Mouse (Mus musculus): ENCODE data around the gene Abcc6.

DNA sequence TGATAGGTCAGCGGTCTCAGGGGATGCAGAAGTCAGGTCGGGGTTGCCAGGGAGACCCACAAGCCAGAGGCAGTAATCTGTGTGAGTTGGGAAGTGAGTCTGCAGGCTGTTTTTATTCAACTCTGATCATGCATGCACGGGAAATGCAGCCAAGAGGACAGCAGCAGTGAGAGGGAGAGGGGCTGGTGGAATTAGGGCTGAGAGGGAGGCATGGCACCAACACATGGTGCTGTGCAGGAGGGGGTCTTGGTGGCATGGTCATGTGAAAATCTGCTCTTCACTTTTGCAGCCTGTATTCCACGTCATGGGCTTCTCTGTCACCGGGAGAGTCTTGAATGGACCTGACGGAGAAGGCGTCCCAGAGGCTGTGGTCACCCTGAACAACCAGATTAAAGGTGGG lies 19.9 kb upstream of the Abcc6 start:
- TF ChIP-seq GATA1 (IDR thresholded peaks at IDR 0.05; ENCODE audit: borderline replicate concordance, low read length) (no peak), FLI1 (IDR thresholded peaks at IDR 0.05; ENCODE audit: low read length) (no peak)

Data from megakaryocyte, embryonic 14.5 days (primary cell).